Mouse (Mus musculus) stomach, postnatal 0 days (tissue): ENCODE measurements at regions not wholly inside any gene's neighbourhood (a gene's known extent, or its start where the extent isn't known, plus 50 kb on each side); places are given as distances from the start of the nearest gene placed in this dataset.
A peak's percentile ranks its signal among the peaks of the same experiment; 100 is the strongest.

ENCODE experiments used
- ATAC-seq: fragments of 200-750 bp; cut with Nextera tagmentation; 2 replicates; pipeline ENCODE4 v1.8.0; 2017; ENCODE audit not compliant: low FRiP score, low TSS enrichment
- DNase-seq: peaks from one replicate; pipeline ENCODE4 v3.0.0-alpha.2; 2016; ENCODE audit warnings: low spot score
- H3K27ac ChIP-seq: fragments of 300-500 bp; sonication (generic); replicated peaks from 2 replicates; pipeline ENCODE4 v1.5.1; 2014; ENCODE audit warnings: mild to moderate bottlenecking, control low read depth
- H3K27me3 ChIP-seq: fragments of 300-500 bp; sonication (generic); 2 replicates; pipeline ENCODE4 v1.6.1; 2014; ENCODE audit warnings: low read length; ENCODE audit not compliant: control insufficient read depth, insufficient read depth
- H3K36me3 ChIP-seq: fragments of 300-500 bp; sonication (generic); 2 replicates; pipeline ENCODE4 v1.6.1; 2014; ENCODE audit warnings: low read length, mixed read lengths; ENCODE audit not compliant: control insufficient read depth, insufficient read depth
- H3K4me1 ChIP-seq: fragments of 300-500 bp; sonication (generic); replicated peaks from 2 replicates; pipeline ENCODE4 v1.6.1; 2014; ENCODE audit warnings: antibody characterized with exemption; ENCODE audit not compliant: control insufficient read depth, insufficient read depth
- H3K4me2 ChIP-seq: fragments of 300-500 bp; sonication (generic); replicated peaks from 2 replicates; pipeline ENCODE4 v1.6.1; 2014; ENCODE audit warnings: low read depth, mild to moderate bottlenecking, control low read depth, moderate library complexity
- H3K4me3 ChIP-seq: fragments of 300-500 bp; sonication (generic); 2 replicates; pipeline ENCODE4 v1.5.1; 2014; ENCODE audit warnings: low read depth, low read length, control low read depth
- H3K9ac ChIP-seq: fragments of 300-500 bp; sonication (generic); 2 replicates; pipeline ENCODE4 v1.6.1; 2014; ENCODE audit warnings: mild to moderate bottlenecking, low read length, control low read depth, mixed read lengths
- H3K9me3 ChIP-seq: fragments of 300-500 bp; sonication (generic); 2 replicates; pipeline ENCODE4 v1.6.1; 2016; ENCODE audit warnings: low read length; ENCODE audit not compliant: control insufficient read depth
- CTCF ChIP-seq: IDR thresholded peaks from 2 replicates; pipeline ENCODE4 v1.5.1; 2016; ENCODE audit warnings: antibody characterized with exemption, low read depth, mild to moderate bottlenecking, moderate library complexity
- EP300 ChIP-seq: optimal IDR thresholded peaks from 2 replicates; pipeline ENCODE3; 2016; ENCODE audit warnings: antibody characterized with exemption
- WGBS: fragments of 180-500 bp; shearing (Covaris S2); extraction: QIAGEN DNeasy Blood & Tissue Kit; methylation state at CpG from one replicate; pipeline ENCODE4 v1.1.7; 2014; 5-methylcytosine and 5-hydroxymethylcytosine counted together

- Histone ChIP-seq H3K9me3 (no peaks in the 10 kb centered on the region), H3K36me3 (no peaks in the 10 kb centered on the region), H3K4me3 (no peak overlapping the region), H3K27ac (no peak overlapping the region; the same call in 1 of the 2 replicates), H3K4me2 (no peak overlapping the region), H3K27me3 (no peaks in the 10 kb centered on the region), H3K9ac (no peak overlapping the region), H3K4me1 (no peaks in the 10 kb centered on the region)
- TF ChIP-seq CTCF (no peak), EP300 (no peak)
- 65% methylated on average over 10 of the region's 10 CpGs for WGBS
- DNase-seq (peak; percentile 46), ATAC-seq (no peak)
Observed at GRCm38 (mm10) chr9:120777501-120777900, 151.5 kb upstream of the Ctnnb1 start.

- no peak overlapping the region for H3K4me3 ChIP-seq
Observed at GRCm38 (mm10) chr9:120778423-120778822, 150.6 kb upstream of the Ctnnb1 start.

GRCm38 (mm10) chr9:120794210-120794609, 134.8 kb upstream of the Ctnnb1 start:
- Histone ChIP-seq H3K9ac (no peak overlapping the region), H3K4me3 (no peak overlapping the region), H3K36me3 (no peaks in the 10 kb centered on the region), H3K27me3 (no peaks in the 10 kb centered on the region), H3K9me3 (no peaks in the 10 kb centered on the region), H3K4me1 (0 out of 2 replicates have a peak, but pooled peaks cover 2% of the 10 kb centered on the region), H3K27ac (no peak overlapping the region), H3K4me2 (no peak overlapping the region)
- ATAC-seq (no peak), DNase-seq (no peak)
- TF ChIP-seq CTCF (no peak), EP300 (no peak)
- 80% methylated on average over 5 of the region's 5 CpGs for WGBS

More at GRCm38 (mm10) chr9:120778423-120778822, 150.6 kb upstream of the Ctnnb1 start:
- peak overlapping the region; percentile 61 for H3K27ac ChIP-seq
- H3K36me3 ChIP-seq: no peaks in the 10 kb centered on the region
- H3K9ac ChIP-seq: no peak overlapping the region
- no peaks in the 10 kb centered on the region for H3K4me1 ChIP-seq
- no peaks in the 10 kb centered on the region for H3K27me3 ChIP-seq
- TF ChIP-seq EP300: no peak
- no peak for TF ChIP-seq CTCF
- no peak overlapping the region for H3K4me2 ChIP-seq
- H3K9me3 ChIP-seq: no peaks in the 10 kb centered on the region
- DNase-seq (no peak), ATAC-seq (no peak)
- WGBS: 40% methylated on average over 2 of the region's 2 CpGs

GRCm38 (mm10) chr9:120796111-120796880, 132.7 kb upstream of the Ctnnb1 start:
- no peaks in the 10 kb centered on the region for H3K36me3 ChIP-seq
- no peaks in the 10 kb centered on the region for H3K9me3 ChIP-seq
- H3K4me3 ChIP-seq: no peak overlapping the region
- no peak overlapping the region for H3K9ac ChIP-seq
- no peak overlapping the region for H3K4me2 ChIP-seq
- 72% methylated on average over 10 of the region's 10 CpGs for WGBS
- no peak for TF ChIP-seq CTCF
- TF ChIP-seq EP300: no peak
- DNase-seq (no peak), ATAC-seq (no peak)
- 0 out of 2 replicates have a peak, but pooled peaks cover 2% of the 10 kb centered on the region for H3K4me1 ChIP-seq
- no peak overlapping the region for H3K27ac ChIP-seq
- no peaks in the 10 kb centered on the region for H3K27me3 ChIP-seq

- TF ChIP-seq EP300 (no peak), CTCF (no peak)
- H3K27me3 ChIP-seq: no peaks in the 10 kb centered on the region
- H3K27ac ChIP-seq: no peak overlapping the region
- no peak for ATAC-seq
- WGBS: 63% methylated on average over 10 of the region's 10 CpGs
- no peak for DNase-seq
- no peak overlapping the region for H3K4me3 ChIP-seq
- no peak overlapping the region for H3K4me2 ChIP-seq
- H3K9me3 ChIP-seq: no peaks in the 10 kb centered on the region
- no peak overlapping the region for H3K9ac ChIP-seq
- H3K36me3 ChIP-seq: no peaks in the 10 kb centered on the region
- 0 out of 2 replicates have a peak, but pooled peaks cover 2% of the 10 kb centered on the region for H3K4me1 ChIP-seq
Observed at GRCm38 (mm10) chr9:120797996-120798663, 130.9 kb upstream of the Ctnnb1 start.

GRCm38 (mm10) chr9:120798901-120799300, 130.1 kb upstream of the Ctnnb1 start:
- Histone ChIP-seq H3K4me1 (0 out of 2 replicates have a peak, but pooled peaks cover 2% of the 10 kb centered on the region), H3K4me2 (no peak overlapping the region), H3K36me3 (no peaks in the 10 kb centered on the region), H3K27me3 (no peaks in the 10 kb centered on the region), H3K9me3 (no peaks in the 10 kb centered on the region), H3K4me3 (no peak overlapping the region), H3K27ac (no peak overlapping the region), H3K9ac (no peak overlapping the region)
- TF ChIP-seq CTCF (no peak), EP300 (no peak)
- no peak for DNase-seq
- WGBS: 26% methylated on average over 12 of the region's 12 CpGs
- ATAC-seq: no peak
